ENCODE assay signal across 8 mouse cellular contexts in the genomic region with DNA sequence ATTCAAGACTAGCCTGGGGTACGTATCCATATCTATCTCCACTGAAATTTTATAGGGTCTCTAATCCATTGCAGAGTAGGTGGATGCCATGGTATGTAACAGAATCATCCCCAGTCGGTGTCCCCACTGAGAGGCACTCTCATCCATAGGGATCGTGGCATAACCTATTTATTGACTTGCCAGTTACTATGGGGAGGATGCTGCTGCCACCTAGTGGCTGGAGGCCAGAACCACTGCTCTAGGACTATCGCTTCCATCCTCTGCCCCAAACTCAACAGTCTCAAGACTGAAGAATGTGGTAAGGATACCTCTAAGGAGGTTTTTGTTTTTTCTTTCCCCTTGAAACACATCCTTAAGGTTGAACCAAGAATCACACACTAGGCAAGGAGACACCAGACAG. TPM values are rescaled to one million over a fixed set of nuclear protein-coding genes. Genes with fewer than 3 reads are reported as not detected.
A peak's percentile ranks its signal among the peaks of the same experiment; 100 is the strongest.
DNase-seq lines count a peak whose midpoint lies in the region; ATAC-seq lines count a peak whose summit lies in the region.

No protein-coding gene starts in this region.

- no peaks in the 10 kb centered on the region for H3K36me3 ChIP-seq in limb, embryonic 11.5 days (ENCODE audit: control insufficient read depth, insufficient read depth, low read length)

- no peaks in the 10 kb centered on the region for H3K4me1 ChIP-seq in limb, embryonic 11.5 days (ENCODE audit: control insufficient read depth, insufficient read depth, low read length)

- H3K9ac ChIP-seq in limb, embryonic 11.5 days (ENCODE audit: low read length), result no peak overlapping the region

- H3K4me3 ChIP-seq in limb, embryonic 11.5 days (ENCODE audit: low read depth, low read length), result no peak overlapping the region

- 61% methylated on average over 4 of the region's 4 CpGs for WGBS in limb, embryonic 11.5 days

- H3K4me2 ChIP-seq in limb, embryonic 11.5 days (ENCODE audit: low read depth, severe bottlenecking), result no peak overlapping the region

- no peak overlapping the region for H3K27ac ChIP-seq in limb, embryonic 11.5 days (replicated peaks; ENCODE audit: low read depth, low read length)

- H3K27me3 ChIP-seq in limb, embryonic 11.5 days (ENCODE audit: control insufficient read depth, insufficient read depth, low read length), result no peaks in the 10 kb centered on the region

- peak; percentile 54 for ATAC-seq in inflammation-experienced regulatory T-cells, adult 6 months
- no peak for ATAC-seq in limb, embryonic 11.5 days (ENCODE audit: insufficient number of reproducible peaks, low FRiP score, low TSS enrichment, low read depth)
- peak; percentile 71 for ATAC-seq in neutrophil, adult 5-6 weeks (ENCODE audit: extremely low read depth, insufficient number of reproducible peaks, low FRiP score, poor library complexity, severe bottlenecking)

- DNase-seq in right cerebral cortex, postnatal 14 days, result peak; percentile 54
- no peak for DNase-seq in right cerebral cortex, postnatal 36 days (ENCODE audit: low spot score in 2 of 2)
- DNase-seq in c-Kit-positive CD71-positive TER-119-negative erythroid progenitor cells, embryonic 14.5 days (ENCODE audit: low read depth), result peak; percentile 68
- peak; percentile 14 to 23 for DNase-seq in frontal cortex, postnatal 25 days (ENCODE audit: low spot score in 2 of 2)
- DNase-seq in limb, embryonic 11.5 days (ENCODE audit: low spot score), result peak; percentile 77
- peak; percentile 77 for DNase-seq in thymus, postnatal 25 days

- H3K9me3 ChIP-seq in limb, embryonic 11.5 days (ENCODE audit: control insufficient read depth, low read length), result no peaks in the 10 kb centered on the region

RNA-seq across cellular contexts. Expression of a gene that starts 16.0 kb away (rescaled TPM):
- not detected for polyA plus RNA-seq in inflammation-experienced regulatory T-cells, adult 6 months (2017; shearing (Covaris generic))
- polyA plus RNA-seq in limb, embryonic 11.5 days (2014; fragmentation: Nextera tagmentation; extraction: Ambion mirVana), result not detected in 2 replicates
- total RNA-seq in neutrophil, adult 5-6 weeks (2017), result not detected in 2 replicates

RNA-seq across cellular contexts. Expression of a gene that starts 17.1 kb away (rescaled TPM):
- polyA plus RNA-seq in inflammation-experienced regulatory T-cells, adult 6 months (2017; shearing (Covaris generic)), result under 1 TPM; 0.21 to 0.57 (median 0.28) TPM
- 0.40 and 0.50 TPM in 2 replicates for polyA plus RNA-seq in limb, embryonic 11.5 days (2014; fragmentation: Nextera tagmentation; extraction: Ambion mirVana)
- total RNA-seq in neutrophil, adult 5-6 weeks (2017), result not detected in 2 replicates

RNA-seq across cellular contexts. Expression of a gene that starts 27.4 kb away (rescaled TPM):
- 1 to 10 TPM in 2 of 3 experiments, under 1 TPM in 1; 0.62 to 3.3 (median 1.5) TPM for polyA plus RNA-seq in inflammation-experienced regulatory T-cells, adult 6 months (2017; shearing (Covaris generic))
- 2.7 and 2.9 TPM in 2 replicates for polyA plus RNA-seq in limb, embryonic 11.5 days (2014; fragmentation: Nextera tagmentation; extraction: Ambion mirVana)
- 8.6 and 11.1 TPM in 2 replicates for total RNA-seq in neutrophil, adult 5-6 weeks (2017)

Comparison
In these comparisons a context has a peak if more than half of its experiments do, and no peak if none do; other contexts are left out.
1. DNase-seq: peak in right cerebral cortex, postnatal 14 days (single experiment), c-Kit-positive CD71-positive TER-119-negative erythroid progenitor cells, embryonic 14.5 days (single experiment), frontal cortex, postnatal 25 days (2 of 2), limb, embryonic 11.5 days (single experiment) and thymus, postnatal 25 days (single experiment); none in right cerebral cortex, postnatal 36 days (0 of 2).